Mouse (Mus musculus) common myeloid progenitor, adult 5-6 weeks (primary cell): ENCODE measurements at regions not wholly inside any gene's neighbourhood (a gene's known extent, or its start where the extent isn't known, plus 50 kb on each side); places are given as distances from the start of the nearest gene placed in this dataset.
A peak's percentile ranks its signal among the peaks of the same experiment; 100 is the strongest.
"Not testable (repeated sequence)": the region's sequence is repeated elsewhere in the genome, so short reads cannot be mapped to it uniquely, and the experiment has no call there.

Source experiments
- ATAC-seq: replicated peaks from 2 replicates; pipeline ENCODE4 v1.8.0; 2016; ENCODE audit warnings: low read depth, mild to moderate bottlenecking, moderate TSS enrichment, inconsistent platforms; ENCODE audit not compliant: poor library complexity, severe bottlenecking

GRCm38 (mm10) chr4:94376256-94376655 is 180.1 kb upstream of the Gm10306 start:
- ATAC-seq: no peak

DNA sequence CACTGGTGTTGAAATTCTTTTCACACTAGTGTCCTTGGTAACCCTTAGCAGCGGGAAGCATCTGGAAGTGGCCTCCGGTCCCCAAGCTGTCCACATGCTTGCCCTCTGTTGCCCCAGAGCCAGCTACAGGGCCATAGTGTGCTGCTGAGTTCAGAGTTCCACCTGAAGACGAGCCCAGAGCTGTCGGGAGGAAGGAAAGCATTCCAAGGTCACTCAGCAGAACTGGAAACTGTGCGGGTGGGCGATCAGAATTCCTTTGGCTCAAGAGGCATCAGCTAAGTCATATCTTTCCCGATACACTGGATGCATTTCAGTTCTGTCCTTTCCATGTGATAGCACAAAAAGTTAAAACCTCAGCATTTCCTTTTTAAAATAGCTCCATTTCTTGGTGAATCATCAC is 170.6 kb upstream of the Gm10306 start:
- no peak for ATAC-seq

DNA sequence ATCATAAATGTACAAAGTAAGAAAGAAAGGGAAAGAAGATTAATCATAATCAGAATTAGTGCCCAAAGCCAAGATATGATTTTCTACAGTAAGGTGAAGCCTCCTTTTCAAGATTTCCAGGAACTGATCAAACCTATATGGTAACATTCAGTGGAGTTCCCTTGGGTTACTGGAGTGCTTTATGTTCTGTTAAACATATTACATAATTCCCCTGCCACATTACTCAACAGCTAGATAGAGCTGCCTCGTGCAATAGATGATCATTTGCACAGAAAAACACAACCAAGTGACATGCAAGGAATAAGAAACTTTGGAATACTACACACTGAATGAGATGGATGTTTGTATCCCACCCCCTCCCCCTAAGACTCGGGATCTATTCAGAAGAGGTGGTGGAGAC is 168.0 kb upstream of the Gm10306 start:
- ATAC-seq: no peak

- ATAC-seq: no peak
Measured at GRCm38 (mm10) chr4:94394462-94394861, 161.9 kb upstream of the Gm10306 start.

DNA sequence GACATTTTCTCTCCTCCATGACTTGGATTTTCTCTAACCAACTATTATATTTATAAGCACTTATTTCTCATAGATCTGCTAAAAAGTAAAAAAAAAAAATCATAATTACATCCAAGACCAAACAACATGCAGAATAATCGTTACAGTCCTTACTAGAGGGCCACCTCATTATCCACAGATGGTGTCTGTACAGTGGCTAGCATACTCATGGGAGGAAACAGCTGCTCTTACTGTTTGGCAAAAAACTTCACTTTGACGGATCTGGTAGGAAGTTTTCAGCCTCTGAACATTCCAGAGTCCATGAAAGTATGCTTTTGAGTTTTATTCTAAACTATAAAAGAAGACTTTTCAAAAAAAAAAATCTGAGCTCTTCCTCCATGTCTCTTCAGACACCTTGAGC is 159.1 kb upstream of the Gm10306 start:
- no peak for ATAC-seq

DNA sequence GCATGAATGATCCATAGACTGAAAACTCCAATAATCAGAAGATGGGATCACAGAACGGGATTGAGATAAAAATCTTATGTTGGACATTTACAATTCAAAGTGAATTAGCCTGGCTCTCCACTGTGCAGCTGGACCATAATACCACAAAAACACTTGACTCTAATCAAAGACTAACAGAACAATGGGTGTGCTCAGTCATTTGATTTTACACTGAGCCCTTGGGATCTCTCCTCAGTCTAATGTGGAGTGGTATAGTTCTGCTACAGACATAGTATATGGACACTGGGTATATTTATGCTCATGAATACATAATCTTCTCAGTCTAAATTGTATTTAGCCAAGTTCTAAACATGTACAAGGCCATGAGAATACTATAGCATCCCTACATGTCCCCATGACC is 149.4 kb upstream of the Gm10306 start:
- no peak for ATAC-seq

DNA sequence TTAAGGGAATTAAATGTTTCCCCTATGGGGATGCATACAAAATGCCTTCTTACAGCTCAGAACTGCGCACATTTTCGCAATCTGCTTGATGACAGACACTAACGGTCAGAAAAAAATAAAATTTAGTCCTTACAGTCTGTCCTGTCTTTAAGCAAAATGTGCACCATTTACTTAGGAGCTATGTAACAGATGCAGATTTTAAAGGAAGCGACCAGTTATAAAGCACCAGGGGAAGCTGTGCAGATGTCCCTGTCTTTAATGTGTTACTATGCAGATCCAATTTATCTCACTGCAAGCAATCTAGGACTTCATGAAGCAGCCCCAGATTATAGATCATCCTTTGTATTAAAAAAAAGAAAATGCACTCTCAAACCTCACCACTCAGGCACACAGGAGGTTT is 148.8 kb upstream of the Gm10306 start:
- no peak for ATAC-seq

- ATAC-seq: no peak
Measured at GRCm38 (mm10) chr4:94412661-94413060, 143.7 kb upstream of the Gm10306 start.

DNA sequence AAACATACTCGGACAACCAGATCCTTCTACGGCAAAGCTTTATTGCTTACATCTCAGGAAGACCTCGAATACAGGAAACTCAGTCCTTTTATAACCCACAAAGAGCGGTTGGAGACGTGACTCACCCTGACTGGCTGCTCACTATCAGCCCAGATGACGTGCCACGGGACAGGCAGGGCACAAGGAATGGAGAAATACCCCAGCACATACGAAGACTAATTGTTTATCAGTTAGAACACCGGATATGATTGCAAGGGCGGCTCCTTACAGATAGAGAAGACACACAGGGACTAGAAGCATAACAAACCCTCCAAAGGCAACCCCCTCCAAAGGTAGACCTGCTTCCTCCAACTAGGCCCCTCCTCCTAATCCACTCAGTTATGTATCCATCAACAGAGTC is 130.8 kb upstream of the Gm10306 start:
- ATAC-seq: not testable (repeated sequence)

DNA sequence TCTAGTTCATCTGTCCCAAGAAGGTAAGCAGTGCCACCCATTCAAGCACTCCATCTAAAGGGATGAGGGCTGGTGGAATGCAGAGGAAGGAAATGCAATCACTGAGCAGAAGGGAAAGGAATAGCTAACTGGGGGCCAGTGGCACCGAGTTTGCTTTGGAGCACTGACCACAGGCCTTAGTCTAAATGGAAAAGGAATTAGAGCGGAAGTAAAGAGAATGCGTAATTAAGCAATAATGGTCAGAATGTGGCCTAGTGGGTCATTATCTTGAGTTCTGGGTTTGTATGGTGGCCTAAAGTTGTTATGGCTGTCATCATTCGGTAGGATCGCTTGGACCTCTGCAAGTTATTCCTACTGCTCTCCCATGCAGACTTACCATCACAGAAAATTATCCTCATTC is 128.8 kb upstream of the Gm10306 start:
- no peak for ATAC-seq

- ATAC-seq: no peak
Measured at GRCm38 (mm10) chr4:94432005-94432404, 124.3 kb upstream of the Gm10306 start.

DNA sequence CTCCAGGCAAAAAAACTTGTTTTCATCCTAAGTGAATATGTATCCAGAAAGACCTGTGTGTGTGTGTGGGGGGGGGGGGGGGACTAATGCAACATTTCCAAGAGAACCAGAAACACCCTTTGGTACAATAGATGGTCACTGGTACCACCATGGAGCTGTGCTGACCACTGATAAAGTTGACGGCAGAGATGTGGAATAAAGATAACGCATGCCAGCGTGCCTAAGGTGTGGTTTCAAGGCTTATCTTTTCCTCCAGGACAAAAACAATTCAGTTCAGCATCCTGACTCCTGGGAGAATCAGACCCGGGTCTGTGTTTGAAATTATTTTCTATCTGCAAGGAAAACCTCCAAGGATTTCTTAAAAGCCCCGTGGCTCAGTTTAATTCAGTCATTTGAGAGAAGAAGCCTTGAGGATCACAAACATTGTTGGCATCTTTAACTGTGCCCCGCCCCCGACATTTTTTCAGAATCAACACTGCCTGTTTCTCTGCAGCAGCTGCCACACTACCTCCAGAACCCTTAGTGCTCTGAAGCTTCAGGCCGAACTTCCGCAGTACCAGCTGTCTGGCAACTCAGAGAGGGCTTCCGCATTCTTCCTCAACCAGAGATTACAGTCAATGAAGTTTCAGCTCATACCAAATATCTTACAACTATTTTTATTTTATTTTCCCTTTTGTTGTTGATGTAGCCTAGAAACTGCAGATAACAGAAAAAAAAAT is 118.5 kb upstream of the Gm10306 start:
- ATAC-seq: peak; percentile 97

GRCm38 (mm10) chr4:94439159-94439836 is 117.0 kb upstream of the Gm10306 start:
- no peak for ATAC-seq

GRCm38 (mm10) chr4:94446604-94447003 is 109.7 kb upstream of the Gm10306 start:
- no peak for ATAC-seq
